Mouse (Mus musculus): ENCODE measurements at regions not wholly inside any gene's neighbourhood (a gene's known extent, or its start where the extent isn't known, plus 50 kb on each side); places are given as distances from the start of the nearest gene placed in this dataset.

DNA sequence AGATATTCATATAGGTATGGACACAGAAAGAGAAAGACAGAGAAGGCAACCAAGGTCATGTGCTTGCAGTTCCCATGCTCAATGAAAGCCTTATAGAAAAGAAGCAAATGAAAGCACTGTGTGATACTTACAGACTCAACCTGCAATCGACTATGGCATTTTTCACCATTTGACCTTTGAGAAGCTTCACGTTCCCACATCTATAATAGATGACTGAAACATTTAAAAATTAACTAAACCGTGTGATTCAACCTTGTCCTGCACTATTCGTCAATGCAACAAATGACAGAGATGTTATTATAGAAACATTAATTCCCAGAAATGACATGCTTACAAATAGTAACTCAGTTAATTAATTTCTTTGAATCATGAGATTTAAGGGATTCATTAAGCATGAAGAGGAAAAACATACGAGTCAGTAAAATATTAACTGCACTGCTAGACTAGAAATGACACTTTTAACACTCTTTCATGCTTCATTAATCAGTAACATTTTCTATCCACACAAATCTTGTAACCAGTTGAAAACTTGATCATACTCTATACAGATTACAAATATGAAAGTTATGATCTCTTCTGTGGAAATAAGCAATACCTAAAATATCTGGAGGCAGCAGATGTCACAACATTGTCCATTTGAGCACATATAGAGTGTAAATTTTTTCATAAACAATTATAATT lies 545.2 kb upstream of the N6amt1 start:
- DNase-seq (ENCODE audit: low spot score), result no peak

DNA sequence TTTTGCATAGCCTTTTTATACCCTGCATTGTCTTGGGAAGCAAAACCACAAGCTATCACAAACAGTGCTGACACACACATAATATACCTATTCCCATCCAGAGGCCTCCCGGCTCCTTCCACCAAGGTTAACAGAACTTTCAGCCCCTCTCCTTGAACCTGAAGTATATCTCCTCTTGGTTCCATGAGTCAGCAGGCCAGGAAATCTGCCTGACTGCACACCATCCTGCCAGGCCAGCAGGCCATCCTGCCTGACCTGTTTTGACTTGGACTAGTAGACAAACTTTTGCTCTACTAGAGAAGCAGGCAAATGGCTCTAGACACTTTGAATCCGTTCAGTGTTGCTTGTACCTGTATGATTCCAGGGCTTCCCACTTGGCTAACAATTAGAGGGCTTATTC lies 547.6 kb upstream of the N6amt1 start:
- DNase-seq (ENCODE audit: low spot score), result no peak

DNA sequence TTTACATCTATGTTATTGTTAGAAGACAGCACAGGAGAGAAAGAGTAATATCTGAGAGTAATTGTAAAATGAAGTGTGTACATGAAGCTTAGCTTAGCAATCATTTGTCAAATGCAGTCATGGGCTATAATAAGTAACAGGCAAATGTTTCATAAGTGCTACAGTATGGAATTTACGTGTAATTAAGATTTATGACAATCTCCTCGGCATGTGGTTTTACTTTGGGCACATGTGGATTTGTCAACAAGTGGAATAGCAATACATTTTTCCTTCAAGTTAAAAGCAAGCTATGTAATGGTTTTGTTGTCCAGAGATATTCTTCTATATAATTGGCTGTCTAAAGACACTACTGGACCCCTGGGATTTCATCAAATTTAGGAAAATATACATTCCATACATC lies 577.9 kb upstream of the N6amt1 start:
- DNase-seq (ENCODE audit: low spot score), result no peak

DNA sequence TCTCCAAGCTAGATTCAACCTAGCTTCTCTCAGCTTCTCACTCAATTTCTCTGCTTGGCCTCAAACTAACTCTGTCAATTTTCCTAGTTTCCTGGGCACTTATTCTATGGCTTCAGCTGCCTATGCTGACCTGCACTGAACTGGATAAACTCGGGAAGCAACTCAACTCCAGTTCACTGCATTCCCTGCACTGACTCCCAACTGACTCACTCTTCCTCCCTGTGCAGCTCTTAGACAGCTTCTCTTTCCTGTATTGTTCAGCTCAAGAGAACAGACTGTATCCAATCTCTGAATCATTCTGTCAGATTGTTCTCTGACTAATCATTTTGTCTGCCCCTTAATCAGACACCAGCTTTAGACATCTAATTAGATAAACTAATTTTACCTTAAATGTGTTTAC lies 581.4 kb upstream of the N6amt1 start:
- no peak for DNase-seq (ENCODE audit: low spot score)

DNA sequence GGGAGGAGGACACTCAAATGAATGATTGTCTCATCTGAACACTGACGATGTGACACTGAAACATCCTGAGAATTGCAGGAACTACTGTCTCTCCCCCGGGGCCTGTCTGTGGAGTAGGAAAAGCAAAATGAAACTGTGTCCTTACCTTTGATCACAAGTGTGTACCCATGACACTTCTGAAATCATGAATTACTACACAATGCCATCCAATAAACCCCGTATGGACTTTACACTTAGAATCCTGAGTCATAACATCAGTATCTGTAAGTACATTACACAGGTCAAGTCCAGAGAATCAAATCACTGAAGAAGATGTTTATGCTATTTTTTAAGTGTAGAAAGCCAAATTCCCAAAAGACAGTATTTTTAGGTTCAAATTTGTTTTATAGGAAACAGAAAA lies 585.1 kb upstream of the N6amt1 start:
- no peak for DNase-seq (ENCODE audit: low spot score)

DNA sequence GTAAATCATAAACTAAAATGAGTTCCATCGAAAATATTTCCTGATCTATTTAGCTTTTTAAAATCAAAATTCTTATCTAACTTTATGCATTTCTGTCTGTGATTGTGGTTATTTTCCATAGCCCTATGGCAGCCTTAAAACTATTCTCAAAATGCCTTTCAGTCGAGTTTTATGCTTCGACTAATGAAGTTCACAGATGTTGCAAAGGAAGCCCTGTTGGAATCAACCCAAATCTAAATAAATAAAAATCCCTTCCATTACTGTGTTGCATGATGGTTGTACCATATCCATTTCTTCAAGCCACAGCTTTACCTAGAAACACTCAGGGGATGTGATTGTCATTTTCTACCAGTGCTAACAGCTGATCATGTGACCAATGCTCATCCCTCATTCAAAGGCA lies 585.6 kb upstream of the N6amt1 start:
- DNase-seq (ENCODE audit: low spot score), result no peak

DNA sequence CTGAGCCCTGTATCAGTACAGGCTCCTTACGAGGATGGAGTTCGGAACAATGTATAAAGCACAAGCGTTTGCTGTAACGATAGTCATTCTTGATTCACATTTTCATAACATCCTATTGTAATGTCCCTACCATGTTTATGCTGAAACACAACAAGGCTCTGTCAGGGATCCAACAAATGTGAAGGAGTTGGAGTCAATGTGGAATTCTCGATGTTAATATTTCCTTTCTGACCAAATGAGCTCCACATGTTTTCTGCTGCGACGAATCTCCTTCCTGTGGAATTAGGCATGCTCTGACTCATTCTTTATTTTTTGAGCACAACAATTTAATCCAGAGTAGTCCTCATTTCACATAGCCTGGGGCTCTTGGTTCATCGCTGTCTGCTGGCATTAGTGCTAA lies 588.0 kb upstream of the N6amt1 start:
- no peak for DNase-seq (ENCODE audit: low spot score)

DNA sequence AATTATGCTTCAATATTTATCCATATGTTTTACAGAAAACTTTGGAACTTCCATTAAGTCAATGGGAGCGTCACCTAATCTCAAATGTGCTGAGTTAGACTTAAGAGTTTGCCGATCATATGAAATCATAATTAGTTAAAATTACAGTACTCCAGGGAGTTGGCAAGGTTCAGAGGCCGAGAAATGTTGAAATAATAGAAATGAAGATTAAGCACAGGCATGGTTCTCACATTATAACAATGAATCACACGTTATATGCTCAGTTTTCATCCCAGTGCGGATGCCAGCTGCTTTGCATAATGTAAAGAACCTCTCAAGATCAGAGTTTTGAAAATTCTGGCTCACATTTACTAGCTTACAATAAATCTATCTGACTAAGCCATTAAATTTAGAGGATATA lies 612.7 kb upstream of the N6amt1 start:
- DNase-seq (ENCODE audit: low spot score), result no peak

DNA sequence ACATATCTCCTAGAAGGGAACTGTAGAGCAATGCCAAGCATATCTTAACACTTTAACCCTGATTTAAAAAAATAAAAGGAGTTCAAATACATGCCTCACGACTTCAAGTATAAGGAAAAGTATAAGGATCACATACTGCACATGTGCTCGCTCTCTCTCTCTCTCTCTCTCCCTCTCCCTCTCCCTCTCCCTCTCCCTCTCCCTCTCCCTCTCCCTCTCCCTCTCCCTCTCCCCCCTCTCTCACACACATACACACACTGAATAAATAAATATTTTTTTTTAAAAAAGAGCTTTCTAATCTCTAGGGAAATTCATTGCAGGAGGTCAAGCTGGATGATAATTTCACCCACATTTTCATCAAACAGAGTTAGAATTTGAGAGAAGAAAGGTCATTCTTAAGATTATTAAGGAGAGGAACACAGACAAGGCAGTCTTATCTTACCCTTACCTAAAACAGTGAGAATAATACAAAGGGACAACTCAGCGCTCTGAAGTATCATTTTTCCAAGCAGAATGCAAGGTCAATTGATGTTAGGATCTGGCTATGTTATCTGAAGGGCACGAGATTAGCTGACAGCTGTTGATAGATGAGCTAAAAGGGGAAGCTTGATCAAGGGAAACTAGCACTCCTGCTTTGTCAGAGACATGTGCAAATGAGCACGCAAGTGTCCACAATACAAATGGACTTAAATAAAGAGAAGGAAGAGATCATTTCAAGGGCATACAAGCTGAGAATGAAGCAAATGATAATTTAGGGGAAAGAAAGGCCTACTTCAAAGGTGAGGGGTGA lies 634.8 kb upstream of the N6amt1 start:
- DNase-seq (ENCODE audit: low spot score), result peak; percentile 65

DNA sequence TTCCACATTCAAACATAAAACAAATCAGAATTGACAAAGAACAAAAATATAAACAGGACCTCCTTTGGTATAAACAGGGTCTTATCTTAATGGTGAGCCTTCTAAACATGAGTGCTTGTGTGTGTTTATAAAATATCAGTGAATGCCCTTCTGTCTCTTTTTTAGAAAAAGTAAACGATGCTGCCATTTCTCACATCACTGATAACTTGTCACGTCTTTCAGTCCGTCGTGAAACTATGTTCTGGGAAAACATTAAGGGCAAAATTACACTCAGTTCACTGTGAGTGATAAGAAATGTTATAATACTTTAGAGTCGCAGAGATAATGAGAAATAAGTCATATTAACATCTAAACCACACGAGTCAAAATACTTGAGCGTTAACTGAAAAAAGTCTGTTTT lies 635.6 kb upstream of the N6amt1 start:
- DNase-seq (ENCODE audit: low spot score), result no peak

DNA sequence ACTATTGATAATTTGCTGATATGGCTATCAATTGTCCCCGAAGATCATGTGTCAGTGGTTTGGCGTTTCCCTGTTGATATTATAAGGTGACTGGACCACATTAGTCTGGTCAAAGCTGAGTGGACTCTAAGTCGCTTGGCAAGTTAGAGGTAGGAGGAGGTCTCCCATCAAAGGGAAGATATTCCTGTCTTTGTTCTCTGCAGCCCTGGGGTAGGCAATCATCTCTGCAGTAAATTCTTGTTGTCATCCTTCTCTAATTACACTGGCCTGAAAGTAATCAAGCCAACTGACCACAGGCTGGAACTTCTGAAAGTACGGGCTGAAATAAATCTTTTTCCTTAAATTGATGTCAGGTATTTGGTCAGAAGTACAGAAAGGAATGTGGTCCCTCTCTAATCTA lies 652.3 kb upstream of the N6amt1 start:
- DNase-seq (ENCODE audit: low spot score), result peak; percentile 23

DNA sequence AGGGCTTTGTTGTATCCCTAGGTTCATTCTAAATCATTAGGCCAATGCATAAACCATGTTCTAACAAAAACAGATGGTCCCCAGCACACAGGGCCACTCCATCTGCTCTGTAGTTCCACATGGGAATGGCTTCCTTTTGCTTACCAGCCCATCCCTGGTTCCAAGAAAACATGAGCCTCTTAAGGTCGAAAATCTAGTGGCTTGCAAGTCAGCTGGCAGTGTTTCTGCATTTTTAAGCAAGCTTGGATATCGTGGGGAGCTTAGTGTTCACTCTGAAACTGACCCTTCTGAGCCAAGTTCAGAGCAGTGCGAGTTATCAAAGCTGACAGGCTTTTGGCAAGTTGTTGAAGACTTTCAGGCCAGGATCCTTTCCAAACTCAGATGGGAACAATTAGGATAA lies 659.5 kb upstream of the N6amt1 start:
- DNase-seq (ENCODE audit: low spot score), result peak; percentile 51

DNA sequence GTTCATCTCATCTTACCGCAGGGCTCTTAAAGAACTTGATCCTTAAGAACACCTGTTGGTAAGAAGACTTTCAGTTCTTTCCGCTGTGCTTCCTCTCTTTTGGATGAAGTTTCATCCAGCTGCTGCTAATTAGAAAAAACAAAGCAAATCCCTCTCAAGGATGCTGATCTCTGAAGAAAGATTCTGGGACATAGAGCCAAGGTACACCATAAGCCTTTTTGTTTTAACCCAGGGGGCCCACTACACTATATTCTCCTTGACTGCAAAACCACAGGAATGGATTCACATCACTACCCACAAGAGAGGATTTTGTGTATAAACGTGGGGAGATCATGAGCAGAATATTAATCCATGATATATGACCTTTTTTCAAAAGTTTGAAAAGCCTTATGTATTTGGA lies 694.8 kb upstream of the N6amt1 start:
- DNase-seq (ENCODE audit: low spot score), result no peak

DNA sequence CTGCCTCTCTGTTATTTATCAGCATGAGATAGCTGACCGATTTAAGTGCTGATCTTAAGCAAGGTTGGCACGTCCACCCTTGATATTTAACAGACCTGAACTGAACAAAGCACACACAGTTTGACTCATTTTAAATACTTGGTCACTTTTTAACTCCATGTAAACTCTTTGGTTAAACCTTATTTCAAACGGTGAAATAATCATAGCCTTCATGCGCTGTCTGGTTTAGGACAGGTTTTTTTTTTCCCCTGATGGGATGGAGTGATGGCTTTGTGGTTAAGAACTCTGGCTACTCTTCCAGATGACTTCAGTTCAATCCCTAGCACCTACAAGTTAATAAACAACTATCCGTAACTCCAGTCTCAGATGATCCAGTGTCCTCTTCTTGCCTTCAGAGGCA lies 706.7 kb upstream of the N6amt1 start:
- no peak for DNase-seq (ENCODE audit: low spot score)

DNA sequence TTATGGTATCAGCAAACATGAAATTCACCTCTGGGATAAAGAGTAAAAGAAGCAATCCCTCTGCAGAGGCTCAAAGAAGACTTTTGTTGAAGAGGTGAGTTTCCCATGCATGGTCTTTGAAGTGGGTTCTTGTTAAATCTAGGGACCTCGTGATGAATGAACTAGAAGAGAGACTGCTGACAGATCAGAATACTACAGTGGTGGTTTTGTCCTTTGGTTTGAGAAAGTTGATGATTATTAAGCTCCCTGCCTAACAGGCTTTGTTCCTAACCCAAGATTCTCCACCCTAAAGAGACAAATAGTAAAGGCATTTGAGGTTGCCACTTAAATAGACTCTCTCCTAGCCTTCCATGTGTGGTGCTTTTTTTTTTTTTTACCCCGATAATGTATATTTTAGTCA lies 707.2 kb upstream of the N6amt1 start:
- DNase-seq (ENCODE audit: low spot score), result no peak

DNA sequence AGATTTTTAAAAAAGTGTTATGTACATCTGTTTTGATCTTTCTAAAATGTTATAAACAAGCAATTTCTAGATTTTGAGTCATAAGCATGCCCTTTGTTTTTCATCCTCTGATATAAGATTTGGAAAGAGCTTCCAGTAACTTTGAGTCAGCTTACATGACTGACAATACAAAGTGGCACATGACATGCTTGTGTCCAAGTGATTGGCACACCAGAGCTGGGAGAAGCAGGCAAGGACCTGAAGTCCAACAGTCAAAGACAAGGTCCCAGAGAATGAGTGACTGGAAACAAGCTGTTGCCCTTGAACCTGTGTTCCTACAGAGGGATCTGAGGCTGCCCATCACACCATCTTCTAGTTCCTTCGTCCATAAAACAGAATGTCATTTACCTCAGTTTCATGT lies 708.5 kb upstream of the N6amt1 start:
- no peak for DNase-seq (ENCODE audit: low spot score)

DNA sequence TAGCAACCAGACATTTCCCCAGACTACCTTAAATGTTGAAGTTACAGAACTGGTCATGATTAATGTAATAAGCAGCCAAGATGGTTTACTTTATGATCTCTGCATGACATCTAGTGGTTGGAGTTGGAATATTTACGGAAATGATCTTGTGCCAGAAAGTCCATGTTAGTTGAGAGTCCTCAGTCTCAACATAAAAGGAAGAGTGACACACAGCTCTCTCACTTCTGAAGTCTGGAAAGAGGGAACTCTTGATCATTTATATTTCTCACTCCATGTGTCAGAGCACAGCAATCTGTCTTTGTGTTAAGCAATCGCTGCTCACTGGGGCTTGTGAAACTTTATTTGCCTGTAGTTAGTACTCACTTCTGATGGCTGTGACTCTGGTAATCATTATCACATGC lies 709.1 kb upstream of the N6amt1 start:
- peak; percentile 85 for DNase-seq (ENCODE audit: low spot score)

DNA sequence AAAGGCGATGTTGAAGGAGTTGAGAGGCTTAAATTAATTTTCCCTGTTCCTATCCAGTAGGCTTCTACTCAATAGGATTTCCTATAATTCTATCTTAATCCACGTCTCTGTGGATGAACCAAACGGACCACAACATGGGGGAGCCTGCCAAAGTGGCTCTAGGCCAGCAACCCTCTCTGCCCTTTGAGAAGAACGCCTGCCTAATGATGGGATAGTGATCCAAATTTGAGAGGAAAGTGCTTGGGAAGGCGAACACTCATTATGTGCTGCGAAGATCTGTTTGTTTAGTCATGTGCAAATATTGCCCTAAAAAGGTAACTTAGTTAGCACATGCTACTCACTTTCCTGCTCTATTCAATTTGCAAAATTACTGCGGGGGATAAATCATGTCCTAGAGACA lies 702.5 kb upstream of the Adamts5 start:
- no peak for DNase-seq (ENCODE audit: low spot score)

DNA sequence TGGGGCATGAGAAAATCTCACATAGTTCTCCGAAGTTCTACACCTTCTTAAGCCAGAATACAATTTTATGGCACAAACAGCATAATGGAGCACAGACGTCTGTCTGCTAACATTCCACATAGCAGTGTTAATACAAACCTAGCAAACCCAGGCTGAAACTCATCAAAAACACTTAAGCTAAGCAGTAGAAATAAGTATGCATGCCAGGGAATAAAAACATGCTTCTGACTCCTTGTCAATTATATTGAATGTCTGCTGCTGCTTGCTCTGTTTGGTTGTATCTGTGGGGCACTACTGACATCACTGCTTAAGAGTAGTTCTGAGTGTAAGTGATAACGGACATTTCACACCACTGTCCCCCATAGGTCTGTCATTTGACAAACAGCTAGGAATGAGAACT lies 693.4 kb upstream of the Adamts5 start:
- DNase-seq (ENCODE audit: low spot score), result no peak

DNA sequence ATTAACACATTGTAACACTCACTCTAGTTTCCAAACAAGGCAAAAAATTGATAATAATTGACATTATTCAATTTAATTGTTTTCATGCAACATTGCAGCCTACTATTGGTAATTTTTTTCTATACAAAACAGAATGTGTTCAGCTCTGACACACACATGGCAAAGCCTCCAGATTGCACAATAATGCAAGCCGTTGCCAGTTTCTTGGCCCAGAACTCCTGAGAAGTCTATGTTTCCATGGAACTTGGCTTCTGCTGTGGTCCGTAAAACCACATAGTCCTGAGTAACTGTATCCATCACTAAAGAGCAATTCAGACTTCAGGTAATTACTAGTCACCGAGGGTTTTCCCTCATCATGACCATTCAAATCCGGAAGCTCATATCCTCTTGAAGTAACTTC lies 684.4 kb upstream of the Adamts5 start:
- DNase-seq (ENCODE audit: low spot score), result no peak

DNA sequence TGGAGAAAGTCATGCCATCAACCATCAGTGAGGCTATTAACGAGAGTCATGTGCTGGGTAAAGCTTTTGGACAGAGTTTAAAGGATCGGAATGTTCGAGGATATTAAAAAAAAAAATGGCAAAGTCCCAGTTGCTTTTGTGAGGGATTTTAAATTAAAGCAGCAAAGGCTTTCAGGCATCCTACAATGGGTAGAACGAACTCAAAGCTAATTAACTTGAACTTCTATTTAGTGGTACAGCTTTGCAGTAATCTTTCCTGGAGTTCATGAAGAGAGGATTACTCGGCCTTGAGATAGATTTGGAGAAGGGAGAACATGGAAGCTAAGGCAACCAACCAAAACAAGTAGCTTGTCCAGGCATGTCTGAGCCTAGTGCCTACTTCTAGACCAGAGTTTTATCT lies 676.7 kb upstream of the Adamts5 start:
- DNase-seq (ENCODE audit: low spot score), result no peak

DNA sequence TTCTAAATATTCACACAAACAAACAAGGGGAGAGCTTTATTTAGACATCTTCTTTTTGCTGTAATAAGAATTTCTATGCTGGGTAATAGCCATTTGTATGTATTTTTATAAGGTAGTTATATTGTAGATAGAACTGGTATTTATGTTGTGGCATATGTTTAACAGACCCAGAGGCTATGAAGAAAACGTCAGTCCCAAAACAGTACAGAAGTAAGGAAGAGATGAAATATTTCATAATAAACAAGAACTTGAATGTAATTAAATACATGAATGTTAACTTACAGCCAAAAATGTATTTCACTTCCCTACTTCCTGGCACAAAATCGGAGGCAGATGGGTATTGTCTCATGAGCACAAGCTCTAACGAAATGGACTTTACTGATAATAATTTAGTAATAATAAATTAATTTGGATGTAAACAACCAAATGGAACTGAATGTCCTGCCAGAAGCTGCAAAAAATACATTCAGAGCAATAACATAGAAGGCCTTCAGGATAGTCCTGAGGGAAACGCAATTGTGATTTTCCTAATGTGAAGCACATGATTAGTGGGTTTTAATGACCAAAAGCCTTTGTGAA lies 645.9 kb upstream of the Adamts5 start:
- DNase-seq (ENCODE audit: low spot score), result no peak

DNA sequence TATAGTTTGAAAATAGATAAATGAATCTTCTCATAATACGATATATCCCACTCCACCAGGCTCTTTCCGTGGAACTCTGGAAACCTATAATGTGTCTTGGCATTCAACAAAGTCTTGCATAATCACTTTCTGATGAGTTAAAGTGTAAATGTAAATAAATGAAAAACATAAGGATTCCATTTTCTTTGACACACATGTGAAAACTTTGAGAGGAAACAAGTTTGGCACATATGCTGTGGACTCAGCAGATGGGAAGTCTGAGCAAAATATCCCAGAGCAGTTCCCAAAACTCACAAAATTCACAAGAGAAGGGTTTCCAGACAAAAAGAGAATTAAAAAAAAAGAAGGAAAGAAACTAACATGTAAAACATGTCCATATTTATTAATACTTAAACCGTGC lies 645.3 kb upstream of the Adamts5 start:
- DNase-seq (ENCODE audit: low spot score), result no peak

DNA sequence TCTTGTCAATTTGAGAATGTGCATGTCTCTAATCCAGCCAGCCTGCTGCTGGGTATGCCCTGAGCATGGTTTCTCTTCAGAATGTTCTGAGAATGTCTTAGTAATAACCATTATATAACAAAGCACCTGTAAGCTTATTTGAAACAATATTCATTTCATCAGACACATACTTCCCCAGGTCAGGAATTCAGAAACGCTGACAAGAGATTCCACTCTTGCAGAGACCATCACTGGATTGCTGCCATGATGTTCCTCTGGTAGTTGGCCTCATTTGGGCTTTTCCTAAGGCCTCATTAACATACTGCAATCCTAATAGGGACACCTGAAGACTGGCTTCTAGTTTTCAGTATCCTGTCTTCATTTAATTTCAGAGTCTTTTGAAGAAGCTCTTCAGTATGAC lies 642.5 kb upstream of the Adamts5 start:
- DNase-seq (ENCODE audit: low spot score), result no peak

Data from embryo, embryonic 10.5 days (tissue).